Mouse (Mus musculus): Measurements from ENCODE around the gene 5330417H12Rik. TPM values are rescaled to one million over a fixed set of nuclear protein-coding genes. Genes with fewer than 3 reads are reported as not detected.

5330417H12Rik gene
- total and polyA plus RNA-seq, 2 experiments from 2014 or later = not detected

GRCm38 (mm10) chr7:107592641-107593040, 32.3 kb downstream of the 5330417H12Rik start:
- H3K9me3 ChIP-seq (replicated peaks; ENCODE audit: control insufficient read depth, low read length) = no peaks in the 10 kb centered on the region
- H3K9ac ChIP-seq (replicated peaks; ENCODE audit: low read depth, low read length) = no peak overlapping the region
- WGBS = 16% methylated on average over 2 of the region's 2 CpGs
- no peaks in the 10 kb centered on the region for H3K36me3 ChIP-seq (replicated peaks; ENCODE audit: control insufficient read depth, insufficient read depth, low read length)
- H3K27me3 ChIP-seq (ENCODE audit: control insufficient read depth, insufficient read depth, low read length) = no peaks in the 10 kb centered on the region
- TF ChIP-seq CTCF (IDR thresholded peaks at IDR 0.05; ENCODE audit: low read depth) (no peak), EP300 (IDR thresholded peaks at IDR 0.05; ENCODE audit: low read depth) (0 out of 2 replicates have a peak, but pooled peaks have one; percentile 67)
- no peak overlapping the region for H3K4me3 ChIP-seq (ENCODE audit: low read depth, low read length)
- peaks cover 14% of the 10 kb centered on the region; the same call in 1 of the 2 replicates for H3K4me1 ChIP-seq (ENCODE audit: control insufficient read depth, insufficient read depth)
- DNase-seq (ENCODE audit: low spot score) (peak; percentile 13), ATAC-seq (ENCODE audit: insufficient read depth, low read depth) (peak; percentile 57)
- no peak overlapping the region for H3K27ac ChIP-seq (ENCODE audit: low read depth)
- no peak overlapping the region for H3K4me2 ChIP-seq (ENCODE audit: low read depth, low read length)

DNA sequence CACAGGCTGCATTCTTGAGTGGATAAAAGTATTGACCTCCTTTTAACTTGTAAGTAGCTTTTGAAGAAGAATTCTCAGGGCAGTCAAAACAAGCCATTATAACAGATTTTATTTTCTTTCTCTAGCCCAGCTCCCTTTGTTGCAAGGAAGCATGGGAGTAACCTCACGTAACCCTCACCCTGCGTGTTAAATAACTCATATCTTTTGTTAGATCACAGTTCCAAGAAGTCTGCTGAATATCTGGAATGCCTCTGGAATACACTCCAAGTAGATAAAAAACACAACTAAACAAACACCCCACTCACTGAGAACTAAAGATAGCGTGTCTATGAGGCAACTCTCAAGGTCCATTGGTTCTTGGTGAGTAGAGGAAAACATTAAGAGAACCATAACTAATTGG, 50.7 kb downstream of the 5330417H12Rik start:
- Histone ChIP-seq H3K9ac (replicated peaks; ENCODE audit: low read depth, low read length) (no peak overlapping the region), H3K4me2 (ENCODE audit: low read depth, low read length) (no peak overlapping the region), H3K4me3 (ENCODE audit: low read depth, low read length) (no peak overlapping the region), H3K9me3 (replicated peaks; ENCODE audit: control insufficient read depth, low read length) (no peaks in the 10 kb centered on the region), H3K4me1 (ENCODE audit: control insufficient read depth, insufficient read depth) (no peaks in the 10 kb centered on the region), H3K27ac (ENCODE audit: low read depth) (no peak overlapping the region), H3K36me3 (replicated peaks; ENCODE audit: control insufficient read depth, insufficient read depth, low read length) (no peaks in the 10 kb centered on the region), H3K27me3 (ENCODE audit: control insufficient read depth, insufficient read depth, low read length) (no peaks in the 10 kb centered on the region)
- TF ChIP-seq EP300 (IDR thresholded peaks at IDR 0.05; ENCODE audit: low read depth) = no peak
- no peak for TF ChIP-seq CTCF (IDR thresholded peaks at IDR 0.05; ENCODE audit: low read depth)
- DNase-seq (ENCODE audit: low spot score) (no peak), ATAC-seq (ENCODE audit: insufficient read depth, low read depth) (no peak)
- WGBS = 58% methylated on average over 3 of the region's 3 CpGs

Other genes with a start within 250 kb of the 5330417H12Rik start
- 2.9 and 9.0 TPM in 2 replicates for gene Olfml1, start 57.7 kb downstream of the 5330417H12Rik start, total RNA-seq (2014; rRNA removed; ENCODE audit: low replicate concordance)
- gene Olfml1, start 57.7 kb downstream of the 5330417H12Rik start, polyA plus RNA-seq (2015; fragmentation: Nextera tagmentation; extraction: Ambion mirVana) = 4.7 and 5.1 TPM in 2 replicates
- 8.4 and 17.5 TPM in 2 replicates for gene Ppfibp2, start 30.0 kb downstream of the 5330417H12Rik start, total RNA-seq (2014; rRNA removed; ENCODE audit: low replicate concordance)
- gene Ppfibp2, start 30.0 kb downstream of the 5330417H12Rik start, polyA plus RNA-seq (2015; fragmentation: Nextera tagmentation; extraction: Ambion mirVana) = 6.6 and 6.8 TPM in 2 replicates
- gene Cyb5r2, start 132.9 kb upstream of the 5330417H12Rik start, total RNA-seq (2014; rRNA removed; ENCODE audit: low replicate concordance) = not detected in 2 replicates
- gene Cyb5r2, start 132.9 kb upstream of the 5330417H12Rik start, polyA plus RNA-seq (2015; fragmentation: Nextera tagmentation; extraction: Ambion mirVana) = 1.0 TPM in 2 replicates
- not detected in 2 replicates for gene Ovch2, start 176.0 kb upstream of the 5330417H12Rik start, total RNA-seq (2014; rRNA removed; ENCODE audit: low replicate concordance)
- gene Ovch2, start 176.0 kb upstream of the 5330417H12Rik start, polyA plus RNA-seq (2015; fragmentation: Nextera tagmentation; extraction: Ambion mirVana) = not detected in 2 replicates
- not detected in 2 replicates for gene Olfr467, start 187.1 kb upstream of the 5330417H12Rik start, total RNA-seq (2014; rRNA removed; ENCODE audit: low replicate concordance)
- gene Olfr467, start 187.1 kb upstream of the 5330417H12Rik start, polyA plus RNA-seq (2015; fragmentation: Nextera tagmentation; extraction: Ambion mirVana) = not detected in 2 replicates
- not detected in 2 replicates for gene Olfr469, start 200.4 kb upstream of the 5330417H12Rik start, total RNA-seq (2014; rRNA removed; ENCODE audit: low replicate concordance)
- gene Olfr469, start 200.4 kb upstream of the 5330417H12Rik start, polyA plus RNA-seq (2015; fragmentation: Nextera tagmentation; extraction: Ambion mirVana) = not detected in 2 replicates
- gene Olfr470, start 222.3 kb upstream of the 5330417H12Rik start, total RNA-seq (2014; rRNA removed; ENCODE audit: low replicate concordance) = not detected in 2 replicates
- not detected in 2 replicates for gene Olfr470, start 222.3 kb upstream of the 5330417H12Rik start, polyA plus RNA-seq (2015; fragmentation: Nextera tagmentation; extraction: Ambion mirVana)